Mouse (Mus musculus): ENCODE measurements around the gene Plekhg1. TPM values are rescaled to one million over a fixed set of nuclear protein-coding genes. Genes with fewer than 3 reads are reported as not detected.

Gene Plekhg1
- total RNA-seq, 2 experiments from 2014 or later, result 5.0 to 5.3 TPM

DNA sequence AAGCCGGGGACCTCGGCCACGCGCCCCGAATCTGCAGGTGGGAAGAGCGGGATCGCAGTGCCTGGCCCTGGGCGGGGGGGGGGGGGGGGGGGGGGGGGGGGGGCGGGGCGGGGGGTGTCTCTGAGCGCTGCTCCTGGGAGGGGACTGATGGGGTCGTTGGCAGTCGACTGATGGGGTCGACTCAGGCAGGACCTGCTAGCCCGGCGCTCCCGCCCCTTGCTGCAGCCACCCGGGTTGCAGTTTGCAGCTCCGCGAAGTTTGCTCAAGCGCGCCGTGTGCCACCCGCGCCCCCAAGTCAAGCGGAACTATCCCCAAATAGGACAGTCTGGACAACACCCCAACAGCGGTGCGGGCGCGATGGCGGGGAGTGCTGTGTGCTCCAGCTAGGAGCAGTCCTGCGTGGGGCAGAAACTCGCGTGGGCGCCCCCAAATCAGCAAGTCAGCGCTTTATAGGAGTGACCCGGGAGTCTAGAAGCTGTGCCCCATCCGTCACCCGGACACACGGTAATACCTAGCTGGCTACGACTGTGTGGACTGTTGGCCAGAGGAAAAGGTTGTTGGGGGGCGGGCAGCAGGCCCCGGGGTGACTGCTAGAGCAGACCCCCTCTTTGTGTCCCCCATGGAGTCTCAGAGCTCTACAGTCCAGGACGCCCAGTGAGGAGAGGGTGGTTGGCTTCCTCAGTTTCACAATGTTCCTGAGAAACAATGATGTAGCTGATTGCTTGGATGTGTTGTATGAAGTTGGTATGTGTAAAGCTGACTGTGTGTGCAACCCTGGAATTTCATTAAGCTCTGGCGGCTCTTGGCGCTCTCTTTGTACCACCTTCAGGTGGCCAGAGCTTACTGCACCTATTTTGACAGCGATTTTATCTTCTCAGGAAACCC is 582 bp downstream of the Plekhg1 start:
- DNase-seq (ENCODE audit: low spot score in 2 of 2), result peak; percentile 18 to 40

DNA sequence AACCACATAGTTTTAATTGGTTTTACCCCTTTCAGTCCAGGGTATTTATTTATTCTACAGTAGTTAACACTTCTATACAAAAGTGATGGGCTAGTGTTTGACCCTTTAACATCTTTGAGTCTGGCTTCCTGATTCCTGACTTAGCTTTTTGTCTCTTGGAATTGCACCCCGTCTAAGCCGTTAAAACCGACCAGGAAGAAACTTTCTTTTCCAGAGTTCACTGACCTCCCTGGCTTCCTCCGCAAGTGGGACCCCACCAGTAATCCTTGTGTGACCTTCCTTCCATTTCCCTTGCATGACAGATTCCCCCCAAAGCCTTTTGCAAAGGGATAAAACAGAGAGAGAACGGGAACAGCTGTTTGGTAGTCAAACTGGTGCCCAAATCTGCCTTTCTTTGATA is 1.6 kb downstream of the Plekhg1 start:
- DNase-seq (ENCODE audit: low spot score in 2 of 2), result no peak

DNA sequence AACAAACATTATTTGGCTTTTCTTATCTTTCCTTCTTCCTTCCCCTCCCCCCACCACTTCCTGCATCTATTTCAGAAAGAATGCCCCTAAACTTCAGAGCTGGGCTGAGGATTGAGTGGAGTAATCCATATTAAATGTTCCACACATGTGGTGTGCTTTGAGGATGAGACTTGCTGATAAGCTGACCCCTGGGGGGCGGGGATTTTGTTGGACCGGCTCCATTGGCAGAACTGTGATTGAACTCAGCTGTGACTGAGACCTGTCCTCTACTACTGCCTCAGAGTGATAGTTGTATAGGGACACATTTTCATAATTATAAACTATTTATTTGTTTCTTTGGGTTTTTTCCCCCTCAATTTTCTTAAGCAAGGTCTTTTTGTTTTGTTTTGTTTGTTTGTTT is 2.9 kb downstream of the Plekhg1 start:
- DNase-seq (ENCODE audit: low spot score in 2 of 2), result no peak

DNA sequence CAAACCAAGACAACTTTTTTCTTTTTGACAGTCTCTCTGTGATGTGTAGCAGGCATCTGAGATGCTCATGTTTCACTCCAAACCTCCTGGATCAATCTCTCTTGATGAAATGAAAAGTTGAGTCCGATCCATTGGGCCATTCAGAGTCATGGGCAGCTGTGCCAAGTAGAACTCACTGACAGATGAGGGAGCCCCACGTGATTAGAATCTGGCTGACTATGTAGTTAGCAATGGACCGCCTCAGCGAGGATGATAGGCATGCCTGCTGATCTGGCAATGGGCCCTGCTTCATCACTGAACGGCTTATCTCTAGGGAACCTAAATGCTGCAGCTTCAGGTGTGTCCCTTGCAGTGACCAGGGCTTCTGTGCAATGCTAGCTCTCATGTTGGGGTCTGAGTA is 3.7 kb downstream of the Plekhg1 start:
- DNase-seq (ENCODE audit: low spot score in 2 of 2), result no peak

GRCm38 (mm10) chr10:3746794-3747518 is 6.8 kb downstream of the Plekhg1 start:
- DNase-seq (ENCODE audit: low spot score in 2 of 2), result no peak

DNA sequence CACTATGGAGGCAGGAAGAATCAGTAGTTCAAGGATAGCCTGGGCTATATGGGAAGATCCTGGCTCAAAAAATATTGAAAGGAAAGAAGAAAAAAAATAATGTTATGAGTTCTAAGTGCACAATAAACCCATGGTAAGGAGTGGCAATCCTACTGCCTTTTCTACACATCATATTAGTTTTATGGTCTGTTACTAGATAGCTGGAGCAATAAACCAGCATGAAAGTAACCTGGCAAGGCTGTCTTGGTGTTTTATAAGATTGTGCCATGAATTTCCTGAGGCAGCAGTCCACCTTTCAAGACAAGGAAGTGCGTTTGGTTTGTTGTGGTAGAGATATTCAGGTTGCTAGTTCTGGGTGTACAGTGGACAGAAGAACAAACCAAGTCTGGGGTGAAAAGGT is 9.4 kb downstream of the Plekhg1 start:
- no peak for DNase-seq (ENCODE audit: low spot score in 2 of 2)

GRCm38 (mm10) chr10:3761992-3762391 is 21.8 kb downstream of the Plekhg1 start:
- DNase-seq (ENCODE audit: low spot score in 2 of 2), result no peak

DNA sequence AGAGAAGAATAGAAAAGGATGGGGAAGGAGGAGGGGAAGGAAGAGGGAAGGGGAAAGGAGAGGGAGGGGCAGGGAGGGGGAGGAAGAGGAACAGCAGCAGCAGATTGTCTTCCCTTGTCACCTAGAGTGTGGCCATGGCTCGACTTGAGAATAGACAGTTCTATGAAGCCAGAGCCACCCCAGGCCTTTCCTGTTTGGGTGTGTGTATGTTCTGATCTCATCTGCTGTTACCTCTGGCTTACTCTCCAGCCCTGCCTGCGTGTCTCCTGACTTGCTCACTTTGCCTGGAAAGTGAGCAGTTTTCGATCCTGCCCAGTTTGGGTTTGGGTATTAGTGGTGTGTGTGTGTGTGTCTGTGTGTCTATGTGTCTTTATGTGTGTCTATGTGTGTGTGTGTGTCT is 23.0 kb downstream of the Plekhg1 start:
- no peak for DNase-seq (ENCODE audit: low spot score in 2 of 2)

DNA sequence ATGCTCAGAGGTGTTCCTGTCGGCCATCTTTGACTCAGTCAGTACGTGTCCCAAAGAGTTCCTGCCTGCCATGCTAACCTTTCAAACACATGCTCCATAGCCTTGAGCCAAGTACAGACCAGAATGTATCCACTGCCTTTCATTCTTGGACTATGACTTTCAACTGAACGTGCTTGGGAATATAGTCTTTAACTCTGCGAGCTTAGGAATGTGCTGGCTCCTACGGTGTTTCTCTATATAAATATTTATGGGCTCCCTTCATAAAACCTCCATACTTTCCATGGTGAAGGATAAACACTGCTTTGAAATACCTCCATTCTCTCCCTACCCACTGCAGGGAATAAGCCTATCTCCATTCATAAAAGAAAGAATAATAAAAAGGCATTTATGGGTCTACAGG is 29.0 kb downstream of the Plekhg1 start:
- DNase-seq (ENCODE audit: low spot score in 2 of 2), result no peak

DNA sequence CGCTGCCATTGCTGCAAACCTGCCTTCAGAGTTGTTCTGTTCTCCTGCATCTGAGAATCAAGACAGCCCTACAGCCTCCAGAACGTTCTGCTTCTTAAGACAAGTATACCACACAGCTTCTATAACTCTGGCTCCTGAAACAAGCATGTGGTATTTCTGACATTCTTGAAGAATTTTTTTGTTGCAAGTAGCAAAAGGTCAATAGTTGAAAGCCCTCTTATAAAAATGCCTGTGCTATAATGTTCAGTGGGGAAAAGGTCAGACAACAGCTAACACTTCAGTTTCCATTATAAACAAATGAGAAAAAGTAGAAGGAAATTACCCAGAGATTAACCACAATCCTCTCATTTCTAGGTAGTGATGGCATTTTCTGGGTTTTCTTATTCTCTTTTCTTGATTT is 34.2 kb downstream of the Plekhg1 start:
- DNase-seq (ENCODE audit: low spot score in 2 of 2), result no peak

- DNase-seq (ENCODE audit: low spot score in 2 of 2), result no peak
Observed at GRCm38 (mm10) chr10:3776761-3777160, 36.6 kb downstream of the Plekhg1 start.

- no peak for DNase-seq (ENCODE audit: low spot score in 2 of 2)
Observed at GRCm38 (mm10) chr10:3785362-3785761, 45.2 kb downstream of the Plekhg1 start.

- DNase-seq (ENCODE audit: low spot score in 2 of 2), result no peak
Observed at GRCm38 (mm10) chr10:3786531-3786930, 46.4 kb downstream of the Plekhg1 start.

GRCm38 (mm10) chr10:3787006-3787405 is 46.8 kb downstream of the Plekhg1 start:
- DNase-seq (ENCODE audit: low spot score in 2 of 2), result no peak

GRCm38 (mm10) chr10:3793825-3794224 is 53.7 kb downstream of the Plekhg1 start:
- DNase-seq (ENCODE audit: low spot score in 2 of 2), result no peak

- DNase-seq (ENCODE audit: low spot score in 2 of 2), result no peak
Observed at GRCm38 (mm10) chr10:3799455-3799854, 59.3 kb downstream of the Plekhg1 start.

DNA sequence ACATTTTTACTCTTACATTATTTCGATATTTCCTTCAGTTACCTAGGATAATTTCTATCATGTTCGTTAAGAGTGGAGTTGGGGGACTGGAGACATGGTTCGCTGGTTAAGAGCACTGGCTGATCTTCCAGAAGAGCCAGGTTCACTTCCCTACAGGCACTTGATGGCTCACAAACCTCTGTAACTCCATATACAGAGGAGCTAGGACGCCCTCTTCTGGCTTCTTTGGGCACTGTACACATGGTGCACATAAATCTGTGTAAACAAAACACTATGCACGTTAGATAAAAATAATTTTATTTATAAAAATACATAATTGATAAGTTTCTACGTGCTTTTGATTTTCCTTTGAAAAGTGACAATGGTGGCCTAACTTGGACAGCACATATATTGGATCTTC is 61.1 kb downstream of the Plekhg1 start:
- no peak for DNase-seq (ENCODE audit: low spot score in 2 of 2)

- peak; percentile 5 to 23 for DNase-seq (ENCODE audit: low spot score in 2 of 2)
Observed at GRCm38 (mm10) chr10:3805334-3805733, 65.2 kb downstream of the Plekhg1 start.

GRCm38 (mm10) chr10:3807980-3808379 is 67.8 kb downstream of the Plekhg1 start:
- no peak for DNase-seq (ENCODE audit: low spot score in 2 of 2)

DNA sequence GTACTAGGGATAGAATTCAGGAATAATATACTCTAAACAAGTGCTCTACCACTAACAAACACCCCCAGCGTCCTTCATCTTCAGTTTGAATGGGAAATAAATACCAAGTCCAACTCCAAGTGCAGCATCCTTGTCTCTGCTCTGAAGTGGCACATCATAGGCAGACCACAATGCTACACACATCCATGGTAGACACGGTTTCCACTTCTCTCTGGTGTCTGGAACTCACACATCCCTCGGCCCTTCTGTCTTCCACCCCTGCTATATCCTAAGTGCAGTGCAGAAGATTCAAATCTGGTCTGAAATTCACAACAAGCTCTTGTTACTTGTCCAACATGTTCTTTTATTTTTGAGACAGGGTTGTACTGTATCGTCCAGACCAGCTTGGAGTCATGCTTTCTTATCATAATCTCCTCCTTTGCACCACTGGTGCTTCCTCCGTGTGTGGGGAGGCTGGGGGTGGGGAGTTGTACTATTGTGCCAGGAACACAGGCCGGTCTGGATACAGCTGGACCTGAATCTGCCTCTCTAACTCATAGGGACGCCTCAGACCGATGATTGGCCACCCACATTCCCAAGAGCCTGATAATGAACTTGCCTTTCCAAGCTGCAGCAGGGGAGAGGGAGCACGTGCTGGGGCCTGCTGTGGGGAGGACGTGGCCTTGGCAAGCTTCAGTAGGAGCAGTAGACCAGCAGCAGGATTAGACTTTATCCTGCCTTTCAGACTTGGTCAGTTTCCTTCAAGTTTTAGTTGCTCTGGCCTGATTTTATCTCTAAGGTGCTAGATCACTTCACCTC is 70.5 kb downstream of the Plekhg1 start:
- DNase-seq (ENCODE audit: low spot score in 2 of 2), result peak; percentile 13 to 24

DNA sequence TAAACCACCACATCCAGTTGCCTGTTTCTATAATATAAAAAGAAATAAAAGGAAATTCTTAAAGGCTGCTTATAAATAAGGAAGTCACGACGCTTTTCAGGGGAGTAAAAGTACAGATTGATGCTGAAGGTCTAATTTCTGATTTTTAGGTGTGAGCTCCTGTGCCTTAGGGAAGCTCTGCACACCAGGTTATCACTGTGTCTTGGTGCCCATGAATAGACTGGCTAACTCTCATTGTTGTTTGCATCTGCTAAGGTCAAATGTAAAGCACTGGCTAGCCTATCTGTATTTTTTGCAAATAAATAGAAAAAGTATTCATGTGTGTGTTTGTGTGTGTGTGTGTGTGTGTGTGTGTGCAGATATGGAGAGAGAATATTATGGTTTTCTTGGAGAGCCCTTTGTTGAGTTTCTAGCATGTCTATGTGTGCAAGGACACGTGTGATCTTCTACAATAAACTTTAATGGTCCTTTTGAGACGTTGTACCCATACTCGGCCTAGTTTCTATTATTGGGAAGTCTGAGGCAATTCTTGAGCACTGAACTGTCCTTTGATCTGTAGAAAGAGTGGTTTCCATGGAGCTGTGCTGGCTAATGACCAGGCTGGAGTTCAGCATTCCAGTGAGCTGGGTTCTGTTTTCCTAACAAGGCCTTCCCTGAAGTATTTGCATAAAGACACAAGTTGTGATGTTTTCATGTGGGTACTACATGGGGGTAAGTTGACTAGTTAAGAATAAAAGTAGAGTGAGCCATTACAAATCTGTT is 79.0 kb downstream of the Plekhg1 start:
- DNase-seq (ENCODE audit: low spot score in 2 of 2), result no peak

All from adrenal gland, adult 18-20 months (tissue).